Mouse (Mus musculus) bone marrow, adult 2 months (tissue): ENCODE measurements around the gene Ifi35. TPM values are rescaled to one million over a fixed set of nuclear protein-coding genes. Genes with fewer than 3 reads are reported as not detected.

ENCODE experiments used
- H3K27ac ChIP-seq: fragments of 200-500 bp; 2 replicates; pipeline ENCODE4 v1.5.1; 2012; ENCODE audit warnings: low read depth, mild to moderate bottlenecking, control low read depth, inconsistent platforms, low read length; ENCODE audit not compliant: control insufficient read depth, poor library complexity, insufficient read depth
- H3K4me1 ChIP-seq: fragments of 200-500 bp; 2 replicates; pipeline ENCODE4 v1.6.1; 2011; ENCODE audit warnings: low read length; ENCODE audit not compliant: control insufficient read depth, insufficient read depth
- H3K4me3 ChIP-seq: fragments of 200-500 bp; replicated peaks from 2 replicates; pipeline ENCODE3; 2011; ENCODE audit warnings: mild to moderate bottlenecking, low read depth, low read length, control low read depth; ENCODE audit not compliant: control insufficient read depth
- CTCF ChIP-seq: fragments of 200-500 bp; IDR thresholded peaks from 2 replicates; pipeline ENCODE4 v1.5.1; 2011; ENCODE audit warnings: low read length, control low read depth; ENCODE audit not compliant: control insufficient read depth, insufficient read depth
- POLR2A ChIP-seq: fragments of 200-500 bp; IDR thresholded peaks from 2 replicates; pipeline ENCODE4 v1.6.1; 2011; ENCODE audit warnings: low read depth, mild to moderate bottlenecking, control low read depth, low read length, borderline replicate concordance; ENCODE audit not compliant: control insufficient read depth
- WGBS: fragments of 180-500 bp; shearing (Covaris S2); methylation state at CpG from one replicate; pipeline ENCODE4 v1.1.7; 2018; 5-methylcytosine and 5-hydroxymethylcytosine counted together
- polyA plus RNA-seq: library from polyadenylated mRNA; stranded (reverse); fragments of >200 nt; gene quantifications from 2 replicates; pipeline ENCODE4 v1.2.4, GENCODE M21; 2011; ENCODE audit warnings: low replicate concordance; ENCODE audit not compliant: missing spikeins, insufficient read depth, insufficient read length

Gene Ifi35
- polyA plus RNA-seq, 1 experiment = 45.0 TPM

DNA sequence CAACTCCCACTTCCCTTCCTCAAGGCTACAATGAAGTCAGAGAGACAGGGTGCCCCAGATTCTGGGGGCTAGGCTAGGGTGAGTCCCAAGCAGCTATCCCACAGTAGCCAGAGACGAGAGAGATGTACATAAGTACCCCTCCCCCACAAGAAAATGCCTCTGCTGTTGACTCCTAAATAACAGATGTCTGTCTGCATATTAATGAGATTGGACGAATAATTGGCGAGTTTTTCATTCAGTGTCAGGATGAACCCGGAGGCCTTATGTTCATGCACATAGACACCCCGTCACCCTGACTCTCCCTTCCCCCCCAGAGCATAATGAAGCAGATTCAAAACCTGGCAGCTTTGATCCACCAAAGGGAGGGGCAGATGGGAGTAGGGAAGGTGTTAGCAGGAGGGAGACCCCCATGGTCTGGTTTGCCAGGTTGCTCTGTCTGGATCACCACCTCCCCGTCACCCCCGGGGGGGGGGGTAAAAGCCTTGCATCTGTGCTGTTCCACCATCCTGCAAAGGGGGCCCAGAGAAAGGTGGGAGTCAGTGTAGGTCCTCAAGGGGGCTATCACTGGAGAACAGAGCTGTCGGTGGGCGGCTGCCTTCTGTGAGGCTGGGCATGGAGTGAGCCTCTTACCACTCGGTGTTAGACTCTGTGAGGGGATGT, 29.5 kb downstream of the Ifi35 start:
- 74% methylated on average over 10 of the region's 10 CpGs for WGBS
- Histone ChIP-seq H3K4me1 (no peaks in the 10 kb centered on the region), H3K27ac (no peak overlapping the region), H3K4me3 (no peak overlapping the region)
- TF ChIP-seq POLR2A (no peak), CTCF (no peak)

GRCm38 (mm10) chr11:101479171-101479635, 31.0 kb downstream of the Ifi35 start:
- Histone ChIP-seq H3K4me1 (no peaks in the 10 kb centered on the region), H3K4me3 (no peak overlapping the region), H3K27ac (no peak overlapping the region)
- no peak for TF ChIP-seq CTCF
- no peak for TF ChIP-seq POLR2A
- 56% methylated on average over 18 of the region's 18 CpGs for WGBS

DNA sequence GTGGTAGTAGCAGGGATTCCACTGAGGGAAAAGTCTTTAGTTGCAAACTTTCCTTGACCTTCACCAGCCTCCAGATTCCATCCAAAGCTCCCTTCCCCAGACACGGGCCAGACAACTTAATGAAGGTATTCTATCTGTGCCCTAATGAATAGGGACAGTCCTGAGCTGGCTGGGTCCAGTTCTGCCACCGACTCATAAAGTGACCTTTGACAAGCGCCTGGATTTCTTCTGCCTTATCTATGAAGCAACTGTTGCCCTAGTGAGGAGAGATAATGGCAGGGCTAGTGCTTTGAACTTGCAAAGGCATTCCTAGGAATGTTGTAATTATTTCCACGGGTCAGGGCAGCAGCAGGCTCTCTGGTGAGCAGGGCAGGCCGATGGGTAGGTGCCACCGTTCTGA, 32.7 kb downstream of the Ifi35 start:
- H3K4me1 ChIP-seq = no peaks in the 10 kb centered on the region
- H3K4me3 ChIP-seq = no peak overlapping the region
- TF ChIP-seq CTCF (no peak), POLR2A (no peak)
- WGBS = 68% methylated on average over 6 of the region's 6 CpGs
- no peak overlapping the region for H3K27ac ChIP-seq

DNA sequence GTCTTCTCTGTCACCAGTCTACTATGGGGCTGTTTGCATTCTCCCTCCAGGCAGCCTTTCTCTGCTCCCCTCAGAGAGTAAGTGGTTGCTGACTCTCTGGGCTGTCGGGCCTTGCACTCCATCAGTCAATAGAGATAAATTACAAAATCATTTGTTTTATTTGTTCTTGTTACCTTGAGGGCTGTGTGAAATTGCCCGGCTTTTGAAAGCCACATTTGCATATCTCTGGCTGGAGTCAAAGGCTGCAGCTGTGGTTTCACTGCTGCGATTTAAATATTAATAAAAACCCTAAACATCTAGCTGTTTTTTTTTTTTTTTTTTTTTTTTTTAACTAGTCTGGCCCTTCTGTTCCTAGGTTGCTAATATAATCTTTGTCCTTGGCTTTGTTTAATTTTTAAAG, 35.6 kb downstream of the Ifi35 start:
- 63% methylated on average over 3 of the region's 3 CpGs for WGBS
- Histone ChIP-seq H3K27ac (no peak overlapping the region), H3K4me3 (no peak overlapping the region), H3K4me1 (no peaks in the 10 kb centered on the region)
- no peak for TF ChIP-seq CTCF
- no peak for TF ChIP-seq POLR2A

- WGBS = 72% methylated on average over 6 of the region's 6 CpGs
- Histone ChIP-seq H3K27ac (no peak overlapping the region), H3K4me3 (no peak overlapping the region), H3K4me1 (no peaks in the 10 kb centered on the region)
- TF ChIP-seq POLR2A (no peak), CTCF (no peak)
These were observed 36.0 kb downstream of the Ifi35 start for GRCm38 (mm10) chr11:101484245-101484644.

- TF ChIP-seq POLR2A = no peak
- no peak for TF ChIP-seq CTCF
- H3K4me1 ChIP-seq = no peaks in the 10 kb centered on the region
- no peak overlapping the region for H3K27ac ChIP-seq
- no peak overlapping the region for H3K4me3 ChIP-seq
- 61% methylated on average over 7 of the region's 7 CpGs for WGBS
These were observed 36.6 kb downstream of the Ifi35 start for GRCm38 (mm10) chr11:101484814-101485213.

DNA sequence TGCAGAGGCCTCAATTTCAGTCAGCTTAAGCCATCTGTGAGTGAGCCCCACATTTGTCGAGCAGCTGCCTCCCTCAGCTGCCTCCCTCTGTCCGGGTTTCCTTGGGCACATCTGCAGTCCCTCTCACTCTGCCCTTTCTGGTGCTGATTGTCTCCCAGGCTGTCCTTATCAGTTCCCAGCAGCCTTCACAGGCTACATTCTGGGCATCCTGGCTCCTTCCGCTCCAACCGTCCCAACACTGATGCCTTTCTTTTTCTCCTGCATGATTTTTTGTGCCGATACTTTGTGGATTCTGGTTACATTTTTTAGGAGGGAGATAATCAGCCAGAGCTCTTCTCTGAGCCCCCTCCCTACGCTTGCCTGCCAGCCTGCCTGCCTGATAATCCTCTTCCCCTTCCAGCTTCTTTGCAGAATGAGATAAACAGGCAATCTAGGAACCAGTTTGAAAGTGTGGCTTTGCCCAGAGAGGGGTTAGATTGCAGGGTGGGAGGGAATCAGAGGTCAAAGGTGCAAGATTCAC, 37.4 kb downstream of the Ifi35 start:
- Histone ChIP-seq H3K27ac (no peak overlapping the region), H3K4me1 (no peaks in the 10 kb centered on the region), H3K4me3 (no peak overlapping the region)
- 55% methylated on average over 6 of the region's 6 CpGs for WGBS
- TF ChIP-seq POLR2A = no peak
- no peak for TF ChIP-seq CTCF

GRCm38 (mm10) chr11:101486126-101486525, 37.9 kb downstream of the Ifi35 start:
- no peak for TF ChIP-seq CTCF
- TF ChIP-seq POLR2A = no peak
- H3K4me3 ChIP-seq = no peak overlapping the region
- WGBS = 68% methylated on average over 6 of the region's 6 CpGs
- H3K4me1 ChIP-seq = no peaks in the 10 kb centered on the region
- H3K27ac ChIP-seq = no peak overlapping the region
